Mouse (Mus musculus) E14TG2a.4 (cell line): Measurements from ENCODE around the gene Sdk2.

Experiments used
- H3K27me3 ChIP-seq: 2 replicates; pipeline ENCODE4 v1.6.1; 2014; ENCODE audit warnings: low read length, control low read depth; ENCODE audit not compliant: insufficient read depth
- H3K36me3 ChIP-seq: 2 replicates; pipeline ENCODE4 v1.6.1; 2014; ENCODE audit warnings: low read length, control low read depth; ENCODE audit not compliant: insufficient read depth
- H3K4me1 ChIP-seq: replicated peaks from 2 replicates; pipeline ENCODE4 v1.6.1; 2014; ENCODE audit warnings: low read depth, low read length, control low read depth
- H3K4me3 ChIP-seq: replicated peaks from 2 replicates; pipeline ENCODE4 v1.5.1; 2014; ENCODE audit warnings: mild to moderate bottlenecking, low read length
- H3K9me3 ChIP-seq: 2 replicates; pipeline ENCODE4 v1.6.1; 2014; ENCODE audit warnings: low read length, control low read depth
- CTCF ChIP-seq: conservative IDR thresholded peaks from 2 replicates; pipeline ENCODE4 v1.5.1; 2014; ENCODE audit warnings: low read length
- NANOG ChIP-seq: IDR thresholded peaks from 2 replicates; pipeline ENCODE4 v1.6.1; 2014; ENCODE audit warnings: borderline replicate concordance, low read length, mixed read lengths
- POU5F1 ChIP-seq: IDR thresholded peaks from 2 replicates; pipeline ENCODE4 v1.6.1; 2014; ENCODE audit warnings: low read length, borderline replicate concordance

Gene Sdk2

GRCm38 (mm10) chr11:113816439-113816838 is 250.4 kb downstream of the Sdk2 start:
- TF ChIP-seq POU5F1 (no peak), CTCF (no peak), NANOG (no peak)
- H3K36me3 ChIP-seq: no peaks in the 10 kb centered on the region
- H3K27me3 ChIP-seq: peaks cover 19% of the 10 kb centered on the region; the same call in 1 of the 2 replicates
- peaks cover 14% of the 10 kb centered on the region for H3K4me1 ChIP-seq
- H3K4me3 ChIP-seq: no peak overlapping the region
- no peaks in the 10 kb centered on the region for H3K9me3 ChIP-seq

- H3K4me1 ChIP-seq: peaks cover 38% of the 10 kb centered on the region
- TF ChIP-seq CTCF (0 out of 2 replicates have a peak, but pooled peaks have one; percentile 10), NANOG (no peak)
- no peaks in the 10 kb centered on the region for H3K36me3 ChIP-seq
- peaks cover 7% of the 10 kb centered on the region for H3K27me3 ChIP-seq
- no peak overlapping the region for H3K4me3 ChIP-seq
- no peaks in the 10 kb centered on the region for H3K9me3 ChIP-seq
Measured at GRCm38 (mm10) chr11:113811546-113812339, 255.1 kb downstream of the Sdk2 start.

DNA sequence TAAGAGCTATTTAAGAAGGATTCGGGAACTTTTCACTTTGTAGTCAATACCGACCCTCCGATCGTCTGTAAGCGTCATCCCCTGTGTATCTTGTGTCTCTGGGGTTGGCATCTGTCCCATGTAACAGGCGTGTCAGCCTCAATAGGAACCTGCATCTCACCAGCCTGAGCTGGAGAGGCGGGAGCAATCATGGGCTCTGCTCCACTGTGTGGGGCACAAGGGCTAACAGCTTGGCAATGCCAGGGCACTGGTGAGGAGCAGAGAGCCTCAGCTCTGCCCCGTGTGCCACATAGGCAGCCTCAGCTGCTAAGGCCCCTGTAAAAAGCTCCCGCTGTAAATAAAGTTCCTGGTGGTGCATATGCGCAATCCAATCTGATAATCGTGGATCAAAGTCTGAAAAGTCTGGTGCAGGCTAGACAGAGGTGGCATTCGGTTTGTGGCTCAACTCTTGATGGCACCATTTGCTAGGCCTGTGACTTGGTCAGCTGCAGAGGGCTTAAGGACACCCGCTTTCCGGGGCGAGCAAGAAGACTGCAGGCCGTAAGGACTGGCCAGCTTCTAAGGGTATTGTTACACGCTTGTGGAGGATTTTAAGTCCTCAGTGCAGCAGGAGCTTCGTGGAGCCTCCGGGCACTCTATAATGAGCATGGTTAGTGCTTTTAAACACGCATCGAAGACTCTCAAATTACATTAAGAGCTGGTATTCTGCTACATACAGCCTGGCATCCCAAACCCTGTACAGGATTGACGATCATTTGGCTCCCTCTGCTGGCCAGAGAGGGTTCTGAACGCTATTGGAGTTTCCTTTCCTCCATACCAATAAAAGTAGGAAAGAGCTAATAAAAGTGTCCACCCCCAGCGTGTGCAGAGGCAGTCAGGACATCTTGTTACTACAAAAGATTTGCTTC is 256.0 kb downstream of the Sdk2 start:
- Histone ChIP-seq H3K9me3 (no peaks in the 10 kb centered on the region), H3K27me3 (peaks cover 9% of the 10 kb centered on the region), H3K4me1 (peaks cover 44% of the 10 kb centered on the region), H3K36me3 (no peaks in the 10 kb centered on the region), H3K4me3 (0 out of 2 replicates have a peak overlapping the region, but pooled peaks have one; percentile 14)
- TF ChIP-seq NANOG: no peak
- TF ChIP-seq CTCF: peak; percentile 71

- Histone ChIP-seq H3K4me1 (peaks cover 65% of the 10 kb centered on the region), H3K9me3 (no peaks in the 10 kb centered on the region), H3K4me3 (peak overlapping the region; percentile 23; the same call in 1 of the 2 replicates), H3K27me3 (peaks cover 26% of the 10 kb centered on the region), H3K36me3 (no peaks in the 10 kb centered on the region)
- TF ChIP-seq POU5F1 (no peak), NANOG (no peak), CTCF (no peak)
Measured at GRCm38 (mm10) chr11:113807086-113807485, 259.8 kb downstream of the Sdk2 start.

GRCm38 (mm10) chr11:113806382-113807077 is 260.3 kb downstream of the Sdk2 start:
- no peak for TF ChIP-seq POU5F1
- TF ChIP-seq CTCF: no peak
- no peak for TF ChIP-seq NANOG
- Histone ChIP-seq H3K36me3 (no peaks in the 10 kb centered on the region), H3K4me1 (peaks cover 65% of the 10 kb centered on the region), H3K27me3 (peaks cover 32% of the 10 kb centered on the region), H3K9me3 (no peaks in the 10 kb centered on the region), H3K4me3 (no peak overlapping the region; the same call in 1 of the 2 replicates)

GRCm38 (mm10) chr11:113805974-113806373 is 260.9 kb downstream of the Sdk2 start:
- Histone ChIP-seq H3K4me1 (peaks cover 64% of the 10 kb centered on the region), H3K4me3 (no peak overlapping the region), H3K36me3 (no peaks in the 10 kb centered on the region), H3K27me3 (peaks cover 37% of the 10 kb centered on the region), H3K9me3 (no peaks in the 10 kb centered on the region)
- TF ChIP-seq POU5F1: no peak
- TF ChIP-seq NANOG: no peak
- TF ChIP-seq CTCF: no peak

DNA sequence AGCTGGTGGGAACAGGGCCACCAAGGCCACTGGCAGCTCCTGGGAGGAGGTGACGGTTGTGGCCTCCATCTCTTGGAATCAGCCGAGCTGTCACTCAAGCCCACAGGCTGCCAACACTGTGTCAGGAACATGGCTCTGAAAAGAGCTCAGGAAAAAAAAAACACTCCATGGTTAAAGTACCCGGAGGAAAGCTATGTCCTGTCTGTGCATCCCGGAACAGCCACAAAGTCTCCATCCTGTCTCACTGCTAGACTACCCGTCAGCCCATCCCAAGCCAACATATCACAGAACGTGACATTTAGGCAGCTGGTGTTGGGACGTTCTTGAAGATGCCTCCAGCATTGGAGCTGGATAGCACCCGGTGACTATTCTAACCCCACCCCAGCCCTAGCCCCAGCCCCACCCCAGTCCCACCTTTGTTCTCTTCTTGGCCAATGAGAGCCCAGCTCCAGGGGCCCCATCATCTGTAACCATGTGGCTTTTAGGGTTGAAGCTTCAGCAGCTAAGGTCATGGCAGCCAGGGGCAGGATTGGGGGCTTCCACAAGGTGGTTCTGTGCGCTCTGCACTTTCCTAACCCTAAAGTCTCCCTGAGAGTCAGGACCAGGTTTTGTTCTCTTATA is 263.4 kb downstream of the Sdk2 start:
- Histone ChIP-seq H3K4me3 (peak overlapping the region; percentile 29), H3K36me3 (no peaks in the 10 kb centered on the region), H3K4me1 (peaks cover 54% of the 10 kb centered on the region), H3K9me3 (no peaks in the 10 kb centered on the region), H3K27me3 (peaks cover 44% of the 10 kb centered on the region)
- TF ChIP-seq NANOG (no peak), POU5F1 (no peak), CTCF (no peak)

GRCm38 (mm10) chr11:113802456-113802855 is 264.4 kb downstream of the Sdk2 start:
- Histone ChIP-seq H3K27me3 (peaks cover 45% of the 10 kb centered on the region), H3K36me3 (no peaks in the 10 kb centered on the region), H3K9me3 (no peaks in the 10 kb centered on the region)

More at GRCm38 (mm10) chr11:113802456-113802855, 264.4 kb downstream of the Sdk2 start:
- Histone ChIP-seq H3K4me1 (peaks cover 55% of the 10 kb centered on the region), H3K4me3 (peak overlapping the region; percentile 29)
- TF ChIP-seq NANOG (no peak), CTCF (no peak), POU5F1 (no peak)
